Mouse (Mus musculus) left cerebral cortex, adult 2 months (tissue): Measurements from ENCODE around the gene Arid5a. TPM values are rescaled to one million over a fixed set of nuclear protein-coding genes. Genes with fewer than 3 reads are reported as not detected.

Source experiments
- DNase-seq, 2 experiments: peaks; one replicate each; pipeline ENCODE4 v3.0.0; 2021 to 2022; ENCODE audit warnings: low spot score in 2 of 2, mixed read lengths in 1 of 2; ENCODE audit errors: extremely low spot score in 1 of 2
- H3K27ac ChIP-seq: fragments of 200-600 bp; 2 replicates; pipeline ENCODE4 v1.8.1; 2022
- H3K4me3 ChIP-seq: fragments of 200-600 bp; 2 replicates; pipeline ENCODE4 v1.8.1; 2022
- CTCF ChIP-seq: fragments of 200-600 bp; IDR thresholded peaks from 2 replicates; pipeline ENCODE4 v1.8.1; 2022; ENCODE audit warnings: antibody characterized with exemption, mild to moderate bottlenecking, moderate library complexity
- intact Hi-C: fragments of 180-260 bp; cut with DNase I; formaldehyde crosslinking; loops from one replicate; pipeline ENCODE4 v1.15.1; 2025
- total RNA-seq, 2 experiments: library from RNA; stranded (reverse); gene quantifications; 2 replicates each; pipeline ENCODE4 v1.2.3; 2021

Gene Arid5a
- total RNA-seq, 2 experiments from 2014 or later: 16.1 to 23.5 TPM

DNA sequence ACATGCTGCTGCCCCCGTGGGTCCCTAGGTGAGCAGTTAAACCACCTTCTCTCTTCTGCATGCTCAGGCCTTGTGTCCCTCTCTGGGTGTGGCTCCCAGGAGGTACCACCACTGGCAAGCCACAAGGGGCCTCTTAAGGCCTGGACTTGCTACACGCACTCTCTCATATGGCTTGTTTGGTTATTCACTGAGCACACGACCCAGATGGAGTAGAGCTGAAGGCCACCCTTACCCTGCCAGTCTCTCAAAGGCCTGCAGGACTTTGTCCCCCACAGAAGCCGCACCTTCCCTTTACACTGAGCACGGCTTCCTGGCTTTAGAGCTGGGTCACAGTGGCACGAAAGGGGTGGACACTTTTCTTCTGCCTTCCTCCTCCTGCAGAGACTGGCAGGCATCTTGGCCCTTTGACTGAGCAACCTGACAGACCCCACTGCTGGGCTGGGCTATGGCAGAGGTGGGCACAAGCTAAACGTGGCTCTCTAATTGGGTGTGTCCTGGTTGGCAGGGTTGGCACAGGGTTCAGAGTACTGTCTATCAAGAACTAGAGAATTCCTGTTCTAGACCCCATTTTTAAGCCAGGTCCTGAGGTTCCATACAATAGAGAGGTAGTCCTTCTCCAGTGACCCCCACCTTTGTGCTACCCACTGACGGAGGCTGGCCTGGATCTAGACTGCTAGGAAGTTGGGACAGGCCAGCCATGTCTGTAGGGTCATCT lies 35.9 kb upstream of the Arid5a start:
- Histone ChIP-seq H3K4me3 (no peak overlapping the region), H3K27ac (no peak overlapping the region)
- intact Hi-C loops: loop anchor here (10.0 kb wide), 1 partner anchor 1377 kb away; no protein-coding TSS in a partner anchor
- TF ChIP-seq CTCF: no peak
- no peak for DNase-seq

DNA sequence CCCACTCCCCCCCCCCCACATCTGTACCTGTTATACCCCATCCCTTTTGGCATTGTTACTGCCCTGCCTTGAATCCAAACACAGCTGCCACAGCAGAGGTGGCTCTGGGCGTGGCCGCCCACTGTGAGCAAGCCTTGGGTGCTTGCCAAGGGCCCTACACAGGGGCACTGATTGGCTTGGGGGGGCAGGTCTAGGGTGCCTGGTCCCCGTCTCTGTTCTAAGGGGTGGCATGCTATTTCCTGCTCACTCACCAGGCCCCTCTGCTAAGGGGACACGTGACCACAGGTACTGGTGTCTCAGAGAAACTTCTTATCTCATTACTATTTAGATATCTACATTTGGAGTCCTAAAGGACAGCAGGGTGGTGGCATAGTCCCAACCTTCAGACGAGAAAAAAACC lies 35.0 kb upstream of the Arid5a start:
- no peak for DNase-seq
- intact Hi-C loops: loop anchor here (10.0 kb wide), 1 partner anchor 1378 kb away; no protein-coding TSS in a partner anchor
- TF ChIP-seq CTCF: no peak
- H3K4me3 ChIP-seq: no peak overlapping the region
- no peak overlapping the region for H3K27ac ChIP-seq

GRCm38 (mm10) chr1:36273288-36273687 lies 34.2 kb upstream of the Arid5a start:
- Histone ChIP-seq H3K4me3 (no peak overlapping the region), H3K27ac (peak overlapping the region; percentile 28; the same call in 1 of the 2 replicates)
- DNase-seq: no peak
- intact Hi-C loops: loop anchor here (10.0 kb wide), 1 partner anchor 1378 kb away; no protein-coding TSS in a partner anchor
- no peak for TF ChIP-seq CTCF

- DNase-seq: no peak
- H3K4me3 ChIP-seq: no peak within 1 kb of the TSS
- intact Hi-C loops: loop anchor here (10.0 kb wide), 1 partner anchor 1380 kb away; no protein-coding TSS in a partner anchor
- no peak for TF ChIP-seq CTCF
- H3K27ac ChIP-seq: no peak within 1 kb of the TSS
Measured at GRCm38 (mm10) chr1:36274455-36274854, 33.1 kb upstream of the Arid5a start, which contains the start of gene Neurl3. Gene Neurl3, minus strand, starts transcription at chr1:36274679.

- no peak for TF ChIP-seq CTCF
- no peak for DNase-seq
- Histone ChIP-seq H3K4me3 (no peak overlapping the region), H3K27ac (no peak overlapping the region)
- intact Hi-C loops: loop anchor here (5.0 to 10.0 kb wide), 2 partner anchors 129 to 1381 kb away; no protein-coding TSS in a partner anchor
Measured at GRCm38 (mm10) chr1:36275635-36276389, 31.7 kb upstream of the Arid5a start.

GRCm38 (mm10) chr1:36277267-36278060 lies 30.1 kb upstream of the Arid5a start:
- intact Hi-C loops: loop anchor here (5.0 to 10.0 kb wide), 2 partner anchors 130 to 1383 kb away; no protein-coding TSS in a partner anchor
- Histone ChIP-seq H3K27ac (no peak overlapping the region), H3K4me3 (no peak overlapping the region)
- TF ChIP-seq CTCF: peak; percentile 94
- peak; percentile 60 to 76 for DNase-seq

GRCm38 (mm10) chr1:36279202-36279601 lies 28.3 kb upstream of the Arid5a start:
- peak; percentile 74 to 80 for DNase-seq
- peak; percentile 88 for TF ChIP-seq CTCF
- intact Hi-C loops: loop anchor here (5.0 to 10.0 kb wide), 2 partner anchors 132 to 1384 kb away; no protein-coding TSS in a partner anchor
- no peak overlapping the region for H3K27ac ChIP-seq
- H3K4me3 ChIP-seq: no peak overlapping the region

DNA sequence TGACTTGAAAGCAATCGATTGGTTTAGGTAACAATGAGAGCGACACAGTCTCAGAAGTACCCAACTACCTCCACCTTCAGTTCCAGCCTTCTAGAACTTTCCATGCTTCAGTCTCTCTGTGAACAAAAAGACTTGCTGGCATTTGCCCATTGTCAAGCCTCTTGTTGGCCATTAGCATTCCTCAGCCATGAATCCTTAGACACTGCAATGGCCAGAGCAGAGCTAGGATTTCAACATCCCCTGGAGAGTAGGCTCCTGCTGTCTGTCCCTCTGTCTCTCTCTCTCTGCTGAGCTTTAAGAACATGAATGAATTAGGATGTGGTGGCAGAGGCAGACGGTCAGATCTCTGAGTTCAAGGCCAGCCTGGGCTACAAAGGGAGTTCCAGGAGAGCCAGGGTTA lies 26.6 kb upstream of the Arid5a start:
- intact Hi-C loops: no loop called here
- DNase-seq: no peak
- no peak overlapping the region for H3K27ac ChIP-seq
- no peak for TF ChIP-seq CTCF
- no peak overlapping the region for H3K4me3 ChIP-seq

DNA sequence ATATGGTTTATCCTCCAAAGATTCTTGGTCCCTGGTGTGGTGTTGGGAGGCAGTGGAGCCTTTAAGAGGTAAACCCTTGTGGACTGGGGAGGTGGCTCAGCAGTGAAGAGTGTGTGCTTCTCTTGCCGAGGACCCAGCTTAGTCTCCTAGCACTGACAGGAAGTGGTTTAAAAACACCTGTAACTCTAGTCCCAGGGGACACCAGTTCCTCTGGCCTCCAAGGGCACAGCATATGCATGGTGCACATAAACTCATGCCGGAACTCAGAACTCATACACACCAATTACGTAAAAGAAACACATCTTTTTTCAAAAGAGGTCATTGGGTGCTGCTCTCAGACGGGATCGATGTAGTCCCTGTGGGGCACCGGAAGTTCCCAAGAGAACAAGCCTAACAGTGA lies 25.7 kb upstream of the Arid5a start:
- intact Hi-C loops: no loop called here
- Histone ChIP-seq H3K27ac (no peak overlapping the region), H3K4me3 (no peak overlapping the region)
- TF ChIP-seq CTCF: no peak
- no peak for DNase-seq

GRCm38 (mm10) chr1:36293470-36293869 lies 14.1 kb upstream of the Arid5a start:
- H3K27ac ChIP-seq: no peak overlapping the region
- intact Hi-C loops: no loop called here
- no peak overlapping the region for H3K4me3 ChIP-seq
- no peak for DNase-seq
- TF ChIP-seq CTCF: no peak

DNA sequence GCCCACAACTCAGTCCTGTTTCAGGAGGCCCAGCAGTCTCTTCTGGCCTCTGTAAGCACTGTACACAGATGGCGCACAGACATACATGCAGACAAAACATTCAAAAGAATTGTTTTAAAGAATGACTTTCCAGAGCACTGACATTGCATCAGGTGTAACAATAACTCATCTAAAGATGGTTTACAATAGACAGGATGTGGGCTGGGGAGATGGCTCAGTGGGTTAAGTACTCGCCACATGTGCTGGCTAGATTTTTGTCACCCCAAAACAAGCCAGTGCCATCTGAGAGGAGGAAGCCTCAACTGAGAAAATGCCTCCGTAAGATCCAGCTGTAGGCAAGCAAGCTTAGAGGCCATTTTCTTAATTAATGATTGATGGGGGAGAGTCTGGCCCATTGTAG lies 13.1 kb upstream of the Arid5a start:
- Histone ChIP-seq H3K4me3 (no peak overlapping the region), H3K27ac (no peak overlapping the region)
- no peak for DNase-seq
- intact Hi-C loops: no loop called here
- TF ChIP-seq CTCF: no peak
